Mouse (Mus musculus) hindbrain, embryonic 11.5 days (tissue): ENCODE measurements around the gene Pus1. TPM values are rescaled to one million over a fixed set of nuclear protein-coding genes. Genes with fewer than 3 reads are reported as not detected.

Experiments
- ATAC-seq: fragments of 200-750 bp; cut with Nextera tagmentation; 2 replicates; pipeline ENCODE4 v1.8.0; 2017; ENCODE audit warnings: mild to moderate bottlenecking, moderate TSS enrichment, moderate library complexity; ENCODE audit not compliant: low FRiP score
- DNase-seq: peaks from one replicate; pipeline ENCODE4 v3.0.0-alpha.2; 2015; ENCODE audit warnings: low spot score
- H3K27ac ChIP-seq: fragments of 300-500 bp; sonication (generic); 2 replicates; pipeline ENCODE4 v1.5.1; 2014; ENCODE audit warnings: mild to moderate bottlenecking, low read depth, low read length
- H3K27me3 ChIP-seq: fragments of 300-500 bp; sonication (generic); 2 replicates; pipeline ENCODE4 v1.6.1; 2014; ENCODE audit warnings: mild to moderate bottlenecking, low read length, moderate library complexity, mixed read lengths; ENCODE audit not compliant: control insufficient read depth, insufficient read depth
- H3K36me3 ChIP-seq: fragments of 300-500 bp; sonication (generic); 2 replicates; pipeline ENCODE4 v1.6.1; 2014; ENCODE audit warnings: mild to moderate bottlenecking, low read length, moderate library complexity, mixed read lengths; ENCODE audit not compliant: control insufficient read depth, insufficient read depth
- H3K4me1 ChIP-seq: fragments of 300-500 bp; sonication (generic); replicated peaks from 2 replicates; pipeline ENCODE4 v1.6.1; 2014; ENCODE audit warnings: low read length, mixed read lengths; ENCODE audit not compliant: control insufficient read depth, insufficient read depth
- H3K4me2 ChIP-seq: fragments of 300-500 bp; sonication (generic); replicated peaks from 2 replicates; pipeline ENCODE4 v1.6.1; 2014; ENCODE audit warnings: mild to moderate bottlenecking, low read depth, low read length
- H3K4me3 ChIP-seq: fragments of 300-500 bp; sonication (generic); 2 replicates; pipeline ENCODE4 v1.5.1; 2014; ENCODE audit warnings: low read depth, low read length
- H3K9ac ChIP-seq: fragments of 300-500 bp; sonication (generic); 2 replicates; pipeline ENCODE4 v1.6.1; 2014; ENCODE audit warnings: low read depth, low read length
- H3K9me3 ChIP-seq: fragments of 300-500 bp; sonication (generic); 2 replicates; pipeline ENCODE4 v1.6.1; 2016; ENCODE audit warnings: low read length; ENCODE audit not compliant: control insufficient read depth
- WGBS: fragments of 180-500 bp; shearing (Covaris S2); extraction: QIAGEN DNeasy Blood & Tissue Kit; methylation state at CpG from one replicate; pipeline ENCODE4 v1.1.7; 2014; 5-methylcytosine and 5-hydroxymethylcytosine counted together
- polyA plus RNA-seq: library from polyadenylated mRNA; unstranded; fragments of >200 nt; fragmentation: Nextera tagmentation; extraction: Ambion mirVana; gene quantifications from 2 replicates; pipeline ENCODE4 v1.2.1, GENCODE M21; 2014

Pus1 gene
- polyA plus RNA-seq, 1 experiment from 2014 or later, result 15.5 TPM

DNA sequence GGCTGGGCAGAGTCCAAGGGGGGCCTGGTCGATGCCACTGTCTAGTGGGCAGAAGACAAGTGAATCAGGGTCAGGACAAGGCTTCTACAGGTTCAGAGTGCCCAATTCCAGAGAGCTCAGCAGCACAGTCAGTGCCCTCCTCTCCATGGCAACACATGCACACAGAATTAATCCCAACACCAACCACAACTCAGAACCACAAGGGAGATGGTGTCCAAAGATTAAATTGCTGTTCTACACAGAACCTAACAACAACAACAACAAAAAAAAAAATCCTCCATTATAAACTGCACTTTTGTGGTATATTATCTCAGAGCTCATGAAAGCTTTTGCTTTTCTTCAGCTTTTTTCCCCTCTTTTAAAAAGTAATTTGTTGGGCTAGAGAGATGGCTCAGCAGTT, 44.9 kb downstream of the Pus1 start:
- Histone ChIP-seq H3K36me3 (peaks cover 15% of the 10 kb centered on the region; the same call in 1 of the 2 replicates), H3K4me1 (no peaks in the 10 kb centered on the region), H3K9me3 (no peaks in the 10 kb centered on the region), H3K27ac (no peak overlapping the region), H3K4me3 (no peak overlapping the region), H3K9ac (no peak overlapping the region), H3K27me3 (no peaks in the 10 kb centered on the region), H3K4me2 (no peak overlapping the region)
- ATAC-seq (no peak), DNase-seq (no peak)
- WGBS, result 92% methylated on average over 1 of the region's 1 CpGs

DNA sequence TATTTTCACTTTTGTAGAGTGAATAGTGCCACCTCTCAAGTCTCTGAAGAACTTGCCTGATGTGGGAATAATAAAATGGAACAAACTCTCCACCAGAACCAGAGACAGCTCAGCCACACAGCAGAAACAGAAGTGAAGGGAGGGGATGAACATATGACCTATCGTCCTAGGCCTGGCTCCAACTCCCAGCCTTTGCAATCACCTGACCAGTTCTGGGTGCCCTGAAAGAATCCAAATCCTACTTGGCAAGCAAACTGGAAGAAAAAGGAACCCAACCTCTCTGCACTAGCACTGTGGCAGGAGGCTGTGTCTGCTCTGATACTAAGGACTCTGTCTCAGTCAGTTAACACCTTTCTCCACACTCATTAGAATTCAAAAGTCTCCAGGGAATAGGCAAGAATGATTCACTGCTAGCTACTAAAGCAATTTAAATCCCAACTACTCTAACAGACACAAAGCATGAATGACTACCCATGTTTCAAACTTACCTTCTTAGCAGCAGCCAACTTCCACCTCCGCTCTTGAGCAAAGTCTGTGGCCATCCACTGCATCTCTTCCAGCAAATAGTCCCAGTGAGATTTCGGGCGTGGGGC, 47.1 kb downstream of the Pus1 start:
- no peak overlapping the region for H3K27ac ChIP-seq
- peaks cover 13% of the 10 kb centered on the region; the same call in 1 of the 2 replicates for H3K36me3 ChIP-seq
- WGBS, result 94% methylated on average over 4 of the region's 4 CpGs
- DNase-seq, result no peak
- H3K4me3 ChIP-seq, result no peak overlapping the region
- no peak for ATAC-seq
- H3K4me2 ChIP-seq, result no peak overlapping the region
- H3K9ac ChIP-seq, result no peak overlapping the region
- H3K9me3 ChIP-seq, result no peaks in the 10 kb centered on the region
- no peaks in the 10 kb centered on the region for H3K4me1 ChIP-seq
- H3K27me3 ChIP-seq, result no peaks in the 10 kb centered on the region

DNA sequence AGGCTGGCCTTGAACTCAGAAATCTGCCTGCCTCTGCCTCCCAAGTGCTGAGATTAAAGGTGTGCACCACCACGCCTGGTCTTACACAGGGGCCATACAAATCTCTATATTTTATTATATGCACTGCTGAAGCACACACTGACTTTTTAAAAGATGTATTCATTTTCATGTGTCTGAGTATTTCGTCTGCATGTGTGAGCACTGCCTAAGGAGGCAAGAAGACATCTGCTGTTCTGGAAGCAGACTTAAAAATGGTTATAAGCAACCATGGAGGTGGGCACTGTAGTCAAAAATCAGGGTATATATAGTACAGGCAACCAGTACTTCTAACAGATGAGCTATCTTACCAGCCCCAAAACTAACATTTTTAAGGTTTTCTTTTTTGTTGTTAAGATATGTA, 49.2 kb downstream of the Pus1 start:
- Histone ChIP-seq H3K27ac (no peak overlapping the region), H3K9ac (no peak overlapping the region), H3K36me3 (0 out of 2 replicates have a peak, but pooled peaks cover 9% of the 10 kb centered on the region), H3K4me1 (no peaks in the 10 kb centered on the region), H3K4me3 (no peak overlapping the region), H3K9me3 (no peaks in the 10 kb centered on the region), H3K4me2 (no peak overlapping the region), H3K27me3 (no peaks in the 10 kb centered on the region)
- 84% methylated on average over 2 of the region's 2 CpGs for WGBS
- DNase-seq (no peak), ATAC-seq (no peak)

DNA sequence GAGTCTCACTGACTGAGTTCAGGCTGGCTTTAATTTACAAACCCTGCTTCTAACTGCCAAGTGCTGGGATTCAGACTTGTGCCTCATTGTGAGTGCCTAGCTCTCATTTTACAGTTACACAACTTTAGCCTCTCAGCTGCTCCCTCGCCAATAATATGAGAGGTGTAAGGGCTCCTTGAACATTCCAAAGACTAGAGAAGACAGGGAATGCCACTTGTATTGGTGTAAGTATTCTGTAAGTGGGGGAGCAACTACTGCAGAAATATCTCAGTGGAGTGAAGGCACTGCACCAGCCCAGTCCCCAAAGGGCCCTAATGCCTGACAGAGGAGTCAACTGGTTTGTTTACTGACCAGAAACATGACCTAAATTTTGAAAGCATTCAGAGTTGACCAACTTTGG, 52.6 kb downstream of the Pus1 start:
- DNase-seq (no peak), ATAC-seq (no peak)
- 94% methylated on average over 1 of the region's 1 CpGs for WGBS
- Histone ChIP-seq H3K9ac (no peak overlapping the region), H3K4me2 (no peak overlapping the region), H3K9me3 (no peaks in the 10 kb centered on the region), H3K36me3 (peaks cover 6% of the 10 kb centered on the region), H3K27ac (no peak overlapping the region), H3K4me3 (no peak overlapping the region), H3K4me1 (no peaks in the 10 kb centered on the region), H3K27me3 (no peaks in the 10 kb centered on the region)

Other genes starting within 250 kb of the Pus1 start
- 4.3 and 4.6 TPM in 2 replicates for gene Galnt9, start 236.3 kb downstream of the Pus1 start, polyA plus RNA-seq
- 48.2 and 51.0 TPM in 2 replicates for gene Noc4l, start 127.2 kb downstream of the Pus1 start, polyA plus RNA-seq
- gene Ddx51, start 127.2 kb downstream of the Pus1 start, polyA plus RNA-seq, result 26.0 and 30.3 TPM in 2 replicates
- 42.1 and 49.7 TPM in 2 replicates for gene Ep400, start 9.9 kb downstream of the Pus1 start, polyA plus RNA-seq
- gene Ulk1, start 29.4 kb upstream of the Pus1 start, polyA plus RNA-seq, result 31.7 and 36.1 TPM in 2 replicates
- 15.7 and 24.3 TPM in 2 replicates for gene Hscb, start 59.1 kb upstream of the Pus1 start, polyA plus RNA-seq
- 24.3 and 26.1 TPM in 2 replicates for gene Chek2, start 59.3 kb upstream of the Pus1 start, polyA plus RNA-seq
- 14.0 and 15.6 TPM in 2 replicates for gene Ttc28, start 99.1 kb upstream of the Pus1 start, polyA plus RNA-seq